Mouse (Mus musculus) kidney, postnatal 0 days (tissue): ENCODE measurements at regions not wholly inside any gene's neighbourhood (a gene's known extent, or its start where the extent isn't known, plus 50 kb on each side); places are given as distances from the start of the nearest gene placed in this dataset.

Experiments
- ATAC-seq: fragments of 200-750 bp; cut with Nextera tagmentation; replicated peaks from 2 replicates; pipeline ENCODE4 v1.8.0; 2017; ENCODE audit warnings: low read depth, moderate number of reproducible peaks, moderate TSS enrichment, moderate library complexity; ENCODE audit not compliant: low FRiP score
- DNase-seq: peaks from one replicate; pipeline ENCODE4 v3.0.0-alpha.2; 2016; ENCODE audit warnings: low spot score
- H3K27ac ChIP-seq: fragments of 300-500 bp; sonication (generic); 2 replicates; pipeline ENCODE4 v1.5.1; 2014; ENCODE audit warnings: mild to moderate bottlenecking
- H3K27me3 ChIP-seq: fragments of 300-500 bp; sonication (generic); 2 replicates; pipeline ENCODE4 v1.6.1; 2014; ENCODE audit warnings: low read length, mixed read lengths; ENCODE audit not compliant: insufficient read depth
- H3K36me3 ChIP-seq: fragments of 300-500 bp; sonication (generic); 2 replicates; pipeline ENCODE4 v1.6.1; 2014; ENCODE audit warnings: low read length, mixed read lengths; ENCODE audit not compliant: insufficient read depth
- H3K4me1 ChIP-seq: fragments of 300-500 bp; sonication (generic); replicated peaks from 2 replicates; pipeline ENCODE4 v1.6.1; 2014; ENCODE audit warnings: antibody characterized with exemption, low read length, mixed read lengths; ENCODE audit not compliant: insufficient read depth
- H3K4me2 ChIP-seq: fragments of 300-500 bp; sonication (generic); 2 replicates; pipeline ENCODE4 v1.6.1; 2014; ENCODE audit warnings: mild to moderate bottlenecking, low read length, moderate library complexity, mixed read lengths
- H3K4me3 ChIP-seq: fragments of 300-500 bp; sonication (generic); replicated peaks from 2 replicates; pipeline ENCODE4 v1.5.1; 2014; ENCODE audit warnings: low read depth, low read length
- H3K9ac ChIP-seq: fragments of 300-500 bp; sonication (generic); 2 replicates; pipeline ENCODE4 v1.6.1; 2014; ENCODE audit warnings: low read depth, low read length
- H3K9me3 ChIP-seq: fragments of 300-500 bp; sonication (generic); replicated peaks from 2 replicates; pipeline ENCODE4 v1.6.1; 2016; ENCODE audit warnings: low read length, inconsistent platforms, mixed read lengths
- CTCF ChIP-seq: IDR thresholded peaks from 2 replicates; pipeline ENCODE4 v1.5.1; 2016; ENCODE audit warnings: antibody characterized with exemption, low read depth, mild to moderate bottlenecking, moderate library complexity
- WGBS: fragments of 180-500 bp; shearing (Covaris S2); extraction: QIAGEN DNeasy Blood & Tissue Kit; methylation state at CpG from one replicate; pipeline ENCODE4 v1.1.7; 2014; 5-methylcytosine and 5-hydroxymethylcytosine counted together

- no peak for ATAC-seq
- Histone ChIP-seq H3K4me3 (no peak overlapping the region), H3K9ac (no peak overlapping the region), H3K36me3 (no peaks in the 10 kb centered on the region), H3K27ac (no peak overlapping the region), H3K4me2 (no peak overlapping the region), H3K9me3 (no peaks in the 10 kb centered on the region), H3K27me3 (no peaks in the 10 kb centered on the region), H3K4me1 (no peaks in the 10 kb centered on the region)
- peak; percentile 2 for DNase-seq
- WGBS, result 64% methylated on average over 7 of the region's 7 CpGs
- no peak for TF ChIP-seq CTCF
Observed at GRCm38 (mm10) chr17:51397973-51398372, 218.8 kb upstream of the Tbc1d5 start.

DNA sequence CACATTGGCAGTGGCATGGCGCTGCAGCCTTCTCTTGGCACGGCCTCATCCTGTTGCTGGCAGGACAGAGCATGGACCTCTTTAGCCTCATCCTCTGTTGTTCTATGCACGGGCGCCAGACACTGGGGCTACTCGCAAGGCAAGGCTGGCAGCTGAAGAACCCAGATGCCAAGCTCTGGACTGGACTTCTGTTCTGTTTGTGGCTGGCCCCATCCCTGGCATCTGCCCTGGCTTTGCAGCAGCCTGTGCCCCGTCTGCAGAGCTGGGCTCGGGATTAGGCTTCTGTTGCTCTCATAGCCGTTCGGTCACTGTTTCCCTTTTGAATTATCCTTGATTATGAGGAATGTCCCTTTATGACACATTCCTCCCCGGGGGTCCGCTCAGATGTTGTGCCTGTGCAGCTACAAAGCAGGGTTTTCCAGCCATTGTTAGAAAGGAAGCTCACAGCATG lies 214.6 kb upstream of the Tbc1d5 start:
- Histone ChIP-seq H3K4me3 (no peak overlapping the region), H3K27me3 (no peaks in the 10 kb centered on the region), H3K9ac (no peak overlapping the region), H3K4me2 (no peak overlapping the region), H3K4me1 (no peaks in the 10 kb centered on the region), H3K36me3 (no peaks in the 10 kb centered on the region), H3K27ac (no peak overlapping the region), H3K9me3 (no peaks in the 10 kb centered on the region)
- DNase-seq (no peak), ATAC-seq (no peak)
- no peak for TF ChIP-seq CTCF
- WGBS, result 71% methylated on average over 11 of the region's 11 CpGs

DNA sequence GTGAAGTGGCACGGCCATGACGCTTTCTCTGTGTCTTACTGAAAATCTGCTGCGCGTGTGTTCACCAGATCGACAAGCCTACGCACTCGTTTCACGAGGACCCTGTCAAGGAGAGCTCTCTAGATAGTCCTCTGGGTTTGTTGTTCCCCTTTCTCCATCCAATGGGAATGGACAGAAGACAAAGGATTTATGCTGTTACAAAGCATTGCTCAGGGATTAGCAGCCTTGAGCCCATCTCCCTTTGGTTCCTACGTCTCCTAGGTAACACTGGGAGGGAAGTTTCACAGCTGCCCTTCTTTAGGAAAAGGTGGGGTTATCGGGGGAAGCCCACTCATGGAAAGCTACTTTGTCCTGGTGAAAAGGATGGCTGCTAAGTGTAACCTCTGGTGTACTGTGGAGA lies 212.7 kb upstream of the Tbc1d5 start:
- no peak for TF ChIP-seq CTCF
- no peaks in the 10 kb centered on the region for H3K4me1 ChIP-seq
- no peak for ATAC-seq
- H3K9me3 ChIP-seq, result no peaks in the 10 kb centered on the region
- no peaks in the 10 kb centered on the region for H3K27me3 ChIP-seq
- H3K27ac ChIP-seq, result no peak overlapping the region
- no peak overlapping the region for H3K9ac ChIP-seq
- 95% methylated on average over 10 of the region's 10 CpGs for WGBS
- no peak for DNase-seq
- H3K36me3 ChIP-seq, result no peaks in the 10 kb centered on the region
- no peak overlapping the region for H3K4me3 ChIP-seq
- H3K4me2 ChIP-seq, result no peak overlapping the region

- no peak for ATAC-seq
- H3K9ac ChIP-seq, result no peak overlapping the region
- no peak overlapping the region for H3K4me3 ChIP-seq
- H3K9me3 ChIP-seq, result no peaks in the 10 kb centered on the region
- no peaks in the 10 kb centered on the region for H3K36me3 ChIP-seq
- no peak overlapping the region for H3K27ac ChIP-seq
- TF ChIP-seq CTCF, result no peak
- no peaks in the 10 kb centered on the region for H3K4me1 ChIP-seq
- DNase-seq, result peak; percentile 4
- 62% methylated on average over 6 of the region's 6 CpGs for WGBS
- no peaks in the 10 kb centered on the region for H3K27me3 ChIP-seq
- H3K4me2 ChIP-seq, result no peak overlapping the region
Observed at GRCm38 (mm10) chr17:51382552-51382951, 203.4 kb upstream of the Tbc1d5 start.

- ATAC-seq, result no peak
- 53% methylated on average over 7 of the region's 7 CpGs for WGBS
Observed at GRCm38 (mm10) chr17:51371937-51372479, 192.9 kb upstream of the Tbc1d5 start.

DNA sequence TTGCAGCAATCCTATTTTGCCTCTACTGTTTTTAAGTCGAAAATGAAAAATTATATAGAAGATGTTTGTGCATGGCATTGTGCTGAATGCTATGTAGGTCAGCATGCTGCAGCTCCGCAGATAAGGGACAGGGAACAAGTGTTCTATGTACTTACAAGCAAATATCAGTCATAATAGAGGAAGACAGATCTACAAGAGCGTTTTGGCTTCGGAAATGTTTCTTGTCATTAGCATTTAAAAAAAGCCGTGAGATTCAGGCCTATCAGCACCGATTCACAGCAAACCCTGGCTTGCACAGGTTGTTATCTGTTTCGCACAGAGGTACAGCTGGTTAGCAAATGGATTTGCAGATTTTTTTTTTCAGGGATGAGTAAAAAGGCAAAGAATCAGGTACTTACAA lies 191.8 kb upstream of the Tbc1d5 start:
- Histone ChIP-seq H3K4me2 (no peak overlapping the region), H3K27ac (no peak overlapping the region), H3K9ac (no peak overlapping the region), H3K27me3 (no peaks in the 10 kb centered on the region), H3K4me1 (no peaks in the 10 kb centered on the region), H3K4me3 (no peak overlapping the region), H3K36me3 (no peaks in the 10 kb centered on the region), H3K9me3 (no peaks in the 10 kb centered on the region)
- ATAC-seq (no peak), DNase-seq (no peak)
- WGBS, result 92% methylated on average over 7 of the region's 7 CpGs
- no peak for TF ChIP-seq CTCF

More at GRCm38 (mm10) chr17:51371937-51372479, 192.9 kb upstream of the Tbc1d5 start:
- no peak overlapping the region for H3K4me2 ChIP-seq
- no peak for TF ChIP-seq CTCF
- DNase-seq, result no peak
- H3K27me3 ChIP-seq, result no peaks in the 10 kb centered on the region
- no peaks in the 10 kb centered on the region for H3K36me3 ChIP-seq
- no peak overlapping the region for H3K4me3 ChIP-seq
- H3K4me1 ChIP-seq, result no peaks in the 10 kb centered on the region
- H3K9me3 ChIP-seq, result no peaks in the 10 kb centered on the region
- H3K9ac ChIP-seq, result no peak overlapping the region
- no peak overlapping the region for H3K27ac ChIP-seq

- H3K4me1 ChIP-seq, result no peaks in the 10 kb centered on the region
- no peak overlapping the region for H3K4me3 ChIP-seq
- no peaks in the 10 kb centered on the region for H3K36me3 ChIP-seq
- DNase-seq (peak; percentile 42), ATAC-seq (no peak)
- H3K27ac ChIP-seq, result no peak overlapping the region
- H3K27me3 ChIP-seq, result no peaks in the 10 kb centered on the region
- H3K9ac ChIP-seq, result no peak overlapping the region
- H3K4me2 ChIP-seq, result no peak overlapping the region
- no peak for TF ChIP-seq CTCF
- H3K9me3 ChIP-seq, result no peaks in the 10 kb centered on the region
- WGBS, result 36% methylated on average over 9 of the region's 9 CpGs
Observed at GRCm38 (mm10) chr17:51370085-51370484, 190.9 kb upstream of the Tbc1d5 start.
